Mouse (Mus musculus): ENCODE data around the gene Itih5.

DNA sequence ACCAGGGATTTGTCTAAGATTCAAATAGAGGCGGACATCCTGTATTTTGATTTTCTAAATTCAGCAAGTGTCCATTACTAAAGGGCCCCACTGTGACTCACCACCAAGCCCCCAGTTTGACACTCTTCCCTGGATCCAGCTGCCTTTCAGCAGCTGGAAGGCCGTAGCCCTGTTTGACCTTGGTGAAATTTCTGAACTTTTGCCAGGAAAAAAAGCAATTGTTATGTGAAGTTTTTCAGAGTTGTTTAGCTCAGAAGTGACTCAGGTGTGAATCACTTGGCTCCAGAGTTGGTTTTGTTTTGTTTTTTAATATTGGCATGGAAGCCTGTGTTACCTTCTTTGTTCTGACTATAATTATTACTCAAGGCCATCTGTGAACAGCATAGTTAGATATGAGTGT, 46.0 kb downstream of the Itih5 start:
- TF ChIP-seq CTCF (IDR thresholded peaks at IDR 0.05; ENCODE audit: control insufficient read depth, insufficient read depth, insufficient replicate concordance, low read depth, low read length), result no peak
- no peak for TF ChIP-seq POLR2A (IDR thresholded peaks at IDR 0.05; ENCODE audit: control insufficient read depth, low read depth, low read length)

Measured in testis, adult 2 months (tissue).